Mouse (Mus musculus) stomach, postnatal 0 days (tissue): ENCODE measurements around the gene Trp53inp2.

Experiments used
- CTCF ChIP-seq: IDR thresholded peaks from 2 replicates; pipeline ENCODE4 v1.5.1; 2016; ENCODE audit warnings: antibody characterized with exemption, low read depth, mild to moderate bottlenecking, moderate library complexity
- EP300 ChIP-seq: optimal IDR thresholded peaks from 2 replicates; pipeline ENCODE3; 2016; ENCODE audit warnings: antibody characterized with exemption

GRCm38 (mm10) chr2:155367635-155368284, 13.1 kb upstream of the Trp53inp2 start:
- no peak for TF ChIP-seq CTCF
- no peak for TF ChIP-seq EP300
